Mouse (Mus musculus): ENCODE measurements around the gene Slc16a14.

DNA sequence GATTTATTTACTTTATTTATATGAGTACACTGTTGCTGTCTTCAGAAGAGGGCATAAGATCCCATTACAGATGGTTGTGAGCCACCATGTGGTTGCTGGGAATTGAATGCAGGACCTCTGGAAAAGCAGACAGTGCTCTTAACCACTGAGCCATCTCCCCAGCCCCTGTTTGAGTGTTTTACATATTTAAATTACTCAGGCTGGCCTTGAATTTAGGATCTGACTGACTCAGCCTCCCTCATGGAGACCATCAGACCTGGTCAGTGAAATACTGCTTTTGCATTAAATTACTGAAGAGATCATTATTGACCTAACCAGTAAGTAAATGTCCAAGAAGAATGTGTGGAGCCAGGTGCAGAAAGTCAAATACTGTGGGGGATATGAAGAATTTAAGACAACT, 66.6 kb downstream of the Slc16a14 start:
- no peak for TF ChIP-seq CTCF (IDR thresholded peaks at IDR 0.05; ENCODE audit: low read depth, low read length)
- no peak for TF ChIP-seq POLR2A (IDR thresholded peaks at IDR 0.05; ENCODE audit: borderline replicate concordance, low read depth, low read length)

All from bone marrow macrophage, adult 2 months (primary cell).